Mouse (Mus musculus): ENCODE data around the gene St13. TPM values are rescaled to one million over a fixed set of nuclear protein-coding genes. Genes with fewer than 3 reads are reported as not detected.

St13 gene
- total RNA-seq, 4 experiments from 2014 or later: 163 to 268 (median 222) TPM

- DNase-seq: no peak
Measured at GRCm38 (mm10) chr15:81313928-81314327, 85.9 kb downstream of the St13 start.

Other genes starting within 250 kb of the St13 start
- 10 to 100 TPM; 23.4 to 48.9 (median 33.4) TPM for gene Mrtfa, start 209.3 kb downstream of the St13 start, total RNA-seq (2022)
- under 1 TPM; 0.15 to 0.86 (median 0.51) TPM for gene Mchr1, start 164.6 kb downstream of the St13 start, total RNA-seq (2022)
- gene Slc25a17, start 39.3 kb downstream of the St13 start, total RNA-seq (2022): 100 to 1,000 TPM in 2 of 4 experiments, 10 to 100 TPM in 2; 70.7 to 112 (median 90.9) TPM
- gene Xpnpep3, start 61 bp upstream of the St13 start, total RNA-seq (2022): 10 to 100 TPM; 24.8 to 34.4 (median 28.9) TPM
- under 1 TPM in 1 of 4 experiments, not detected in 3; 0.34 TPM for gene Dnajb7, start 8.2 kb upstream of the St13 start, total RNA-seq (2022)
- 100 to 1,000 TPM; 150 to 165 (median 155) TPM for gene Rbx1, start 66.2 kb upstream of the St13 start, total RNA-seq (2022)
- 100 to 1,000 TPM in 1 of 4 experiments, 10 to 100 TPM in 3; 62.2 to 107 (median 76.8) TPM for gene Ep300, start 185.3 kb upstream of the St13 start, total RNA-seq (2022)

All from adrenal gland, adult 8-10 months (tissue).